ENCODE assay signal across 11 mouse cellular contexts in the genomic region with DNA sequence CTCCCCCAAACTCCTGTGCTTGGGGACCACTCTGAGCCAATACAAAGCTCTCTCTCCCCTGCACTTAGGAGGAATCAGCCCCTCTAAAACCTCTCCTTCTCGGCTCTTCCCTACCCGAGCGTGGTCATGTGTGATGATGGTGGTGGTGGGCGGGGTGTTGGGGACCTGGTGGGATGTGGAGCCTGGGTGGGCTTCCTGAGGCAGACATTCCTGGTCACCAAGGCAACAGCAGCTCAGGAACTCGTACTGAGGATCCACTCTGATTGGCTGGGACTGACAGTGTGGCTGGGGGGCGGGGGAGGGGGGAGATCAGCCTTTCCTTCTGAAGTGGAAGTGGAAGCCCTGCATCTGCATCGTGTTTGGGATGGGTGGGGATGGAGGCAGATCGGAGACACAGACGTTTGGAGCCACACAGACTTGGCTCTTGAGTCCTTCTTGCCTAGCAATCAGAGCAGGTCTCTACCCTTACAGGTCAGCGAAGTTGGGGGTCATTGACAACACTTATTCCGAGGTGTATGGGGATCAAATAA. TPM values are rescaled to one million over a fixed set of nuclear protein-coding genes. Genes with fewer than 3 reads are reported as not detected.
DNase-seq lines count a peak whose midpoint lies in the region; ATAC-seq and TF ChIP-seq lines count a peak whose summit lies in the region.
"Had no signal": no experiment of that assay in that cellular context is flagged by ENCODE, and none has a peak within 500 bp of the region (broad histone marks: within the 10 kb centered on the region; RNA-seq: fewer than 3 reads in every experiment).

No protein-coding gene starts in this region.

- no peak; the same call in 1 of the 2 replicates for ATAC-seq in embryonic facial prominence, embryonic 15.5 days (ENCODE audit: insufficient number of reproducible peaks, low FRiP score, low TSS enrichment, low read depth)
- peak; percentile 80 for ATAC-seq in limb, embryonic 11.5 days (ENCODE audit: insufficient number of reproducible peaks, low FRiP score, low TSS enrichment, low read depth)
- peak; percentile 83 for ATAC-seq in neural tube, embryonic 15.5 days (ENCODE audit: low FRiP score)
- ATAC-seq in cerebellum, adult (ENCODE audit: insufficient number of reproducible peaks, low FRiP score, low TSS enrichment) = no peak
- ATAC-seq: CD4-positive, CD25-positive, alpha-beta regulatory T cell, adult 4 months had no signal

- DNase-seq in layer of hippocampus, adult 2 months (ENCODE audit: low spot score in 2 of 2) = no peak
- DNase-seq in layer of hippocampus, adult 18-20 months (ENCODE audit: low spot score in 2 of 2) = no peak
- peak; percentile 78 for DNase-seq in limb, embryonic 11.5 days (ENCODE audit: low spot score)
- no peak for DNase-seq in gastrocnemius, postnatal 25 days
- DNase-seq in urinary bladder, postnatal 14 days (ENCODE audit: low spot score) = no peak
- DNase-seq: spleen, adult 18-20 months had no signal

- no peak overlapping the region for H3K9ac ChIP-seq in embryonic facial prominence, embryonic 15.5 days
- no peak overlapping the region for H3K9ac ChIP-seq in limb, embryonic 11.5 days (ENCODE audit: low read length)
- 0 out of 2 replicates have a peak overlapping the region, but pooled peaks have one; percentile 20 for H3K9ac ChIP-seq in neural tube, embryonic 15.5 days (replicated peaks)

- WGBS in embryonic facial prominence, embryonic 15.5 days = 7% methylated on average over 11 of the region's 11 CpGs
- 11% methylated on average over 11 of the region's 11 CpGs for WGBS in limb, embryonic 11.5 days
- WGBS in neural tube, embryonic 15.5 days = 14% methylated on average over 11 of the region's 11 CpGs

- H3K27ac ChIP-seq in layer of hippocampus, adult 2 months = peak overlapping the region; percentile 29; the same call in 1 of the 2 replicates
- H3K27ac ChIP-seq in embryonic facial prominence, embryonic 15.5 days (replicated peaks) = peak overlapping the region; percentile 79
- peak overlapping the region; percentile 68 for H3K27ac ChIP-seq in limb, embryonic 11.5 days (replicated peaks; ENCODE audit: low read depth, low read length)
- peak overlapping the region; percentile 76 for H3K27ac ChIP-seq in neural tube, embryonic 15.5 days (replicated peaks)

- no peaks in the 10 kb centered on the region for H3K27me3 ChIP-seq in embryonic facial prominence, embryonic 15.5 days
- H3K27me3 ChIP-seq in limb, embryonic 11.5 days (ENCODE audit: control insufficient read depth, insufficient read depth, low read length) = no peaks in the 10 kb centered on the region
- no peaks in the 10 kb centered on the region for H3K27me3 ChIP-seq in neural tube, embryonic 15.5 days (replicated peaks)

- no peaks in the 10 kb centered on the region for H3K36me3 ChIP-seq in embryonic facial prominence, embryonic 15.5 days
- H3K36me3 ChIP-seq in limb, embryonic 11.5 days (ENCODE audit: control insufficient read depth, insufficient read depth, low read length) = no peaks in the 10 kb centered on the region
- H3K36me3 ChIP-seq in neural tube, embryonic 15.5 days = no peaks in the 10 kb centered on the region

- H3K4me1 ChIP-seq in embryonic facial prominence, embryonic 15.5 days = peaks cover 54% of the 10 kb centered on the region
- H3K4me1 ChIP-seq in limb, embryonic 11.5 days (ENCODE audit: control insufficient read depth, insufficient read depth, low read length) = peaks cover 37% of the 10 kb centered on the region
- H3K4me1 ChIP-seq in neural tube, embryonic 15.5 days = peaks cover 57% of the 10 kb centered on the region

- no peak for TF ChIP-seq CTCF in layer of hippocampus, adult 2 months (conservative IDR thresholded peaks at IDR 0.05)

- H3K9me3 ChIP-seq in embryonic facial prominence, embryonic 15.5 days (replicated peaks) = no peaks in the 10 kb centered on the region
- H3K9me3 ChIP-seq in limb, embryonic 11.5 days (ENCODE audit: control insufficient read depth, low read length) = no peaks in the 10 kb centered on the region
- no peaks in the 10 kb centered on the region for H3K9me3 ChIP-seq in neural tube, embryonic 15.5 days (replicated peaks)

- H3K4me3 ChIP-seq in layer of hippocampus, adult 2 months = no peak overlapping the region
- no peak overlapping the region for H3K4me3 ChIP-seq in embryonic facial prominence, embryonic 15.5 days (replicated peaks)
- 0 out of 2 replicates have a peak overlapping the region, but pooled peaks have one; percentile 1 for H3K4me3 ChIP-seq in limb, embryonic 11.5 days (ENCODE audit: low read depth, low read length)
- 0 out of 2 replicates have a peak overlapping the region, but pooled peaks have one; percentile 3 for H3K4me3 ChIP-seq in neural tube, embryonic 15.5 days (replicated peaks)
- H3K4me3 ChIP-seq: erythroblast, embryonic 14.5 days had no signal

- no peak overlapping the region; the same call in 1 of the 2 replicates for H3K4me2 ChIP-seq in embryonic facial prominence, embryonic 15.5 days (replicated peaks)
- H3K4me2 ChIP-seq in limb, embryonic 11.5 days (ENCODE audit: low read depth, severe bottlenecking) = peak overlapping the region; percentile 35
- peak overlapping the region; percentile 47 for H3K4me2 ChIP-seq in neural tube, embryonic 15.5 days

RNA-seq across cellular contexts. Expression of a gene that starts 30.7 kb away (rescaled TPM):
- 10 to 100 TPM; 47.5 to 58.0 TPM for total RNA-seq in layer of hippocampus, adult 2 months (2021)
- 10 to 100 TPM; 48.8 to 53.8 TPM for total RNA-seq in layer of hippocampus, adult 18-20 months (2021)
- 65.5 and 74.6 TPM in 2 replicates for polyA plus RNA-seq in embryonic facial prominence, embryonic 15.5 days (2015; fragmentation: Nextera tagmentation; extraction: Ambion mirVana)
- polyA plus RNA-seq in limb, embryonic 11.5 days (2014; fragmentation: Nextera tagmentation; extraction: Ambion mirVana) = 38.0 and 39.0 TPM in 2 replicates
- polyA plus RNA-seq in neural tube, embryonic 15.5 days (2015; fragmentation: Nextera tagmentation; extraction: Ambion mirVana) = 23.0 TPM in 2 replicates
- 10 to 100 TPM; 47.6 to 54.2 TPM for total RNA-seq in gastrocnemius, postnatal 25 days (2021)

Comparison
In these comparisons a context has a peak if more than half of its experiments do, and no peak if none do; other contexts are left out.
1. H3K27ac ChIP-seq: peak in every context shown above with its lines; median percentile 79 in embryonic facial prominence, embryonic 15.5 days; 76 in neural tube, embryonic 15.5 days; 68 in limb, embryonic 11.5 days; 29 in layer of hippocampus, adult 2 months.
2. H3K4me3 ChIP-seq: peak in limb, embryonic 11.5 days (single experiment) and neural tube, embryonic 15.5 days (single experiment); none in layer of hippocampus, adult 2 months (single experiment) and embryonic facial prominence, embryonic 15.5 days (single experiment).
3. ATAC-seq: peak in limb, embryonic 11.5 days (single experiment) and neural tube, embryonic 15.5 days (single experiment); none in embryonic facial prominence, embryonic 15.5 days (single experiment) and cerebellum, adult (single experiment).